Mouse (Mus musculus) MEL (cell line): ENCODE measurements around the gene Tango6. TPM values are rescaled to one million over a fixed set of nuclear protein-coding genes. Genes with fewer than 3 reads are reported as not detected.

Source experiments
- DNase-seq: peaks from one replicate; pipeline ENCODE4 v3.0.0; 2011; ENCODE audit warnings: low read depth, low spot score
- H3K27ac ChIP-seq: 2 replicates; pipeline ENCODE4 v1.5.1; 2012; ENCODE audit warnings: low read depth, mild to moderate bottlenecking, control low read depth, low read length, moderate library complexity; ENCODE audit not compliant: control insufficient read depth
- H3K27me3 ChIP-seq, 2 experiments: fragments of 150-350 bp in 1 of 2; sonication (generic) in 1 of 2; 2 replicates each; pipeline ENCODE4 v1.6.1; 2012; ENCODE audit warnings: low read length in 2 of 2, mild to moderate bottlenecking in 2 of 2, improper control_type of control experiment in 1 of 2, moderate library complexity in 1 of 2; ENCODE audit not compliant: insufficient read depth in 2 of 2, control insufficient read depth in 1 of 2
- H3K36me3 ChIP-seq, 2 experiments: 2 replicates each; pipeline ENCODE4 v1.6.1; 2012 to 2014; ENCODE audit warnings: low read length in 2 of 2, improper control_type of control experiment in 1 of 2, inconsistent platforms in 1 of 2, mild to moderate bottlenecking in 1 of 2; ENCODE audit not compliant: insufficient read depth in 2 of 2, control insufficient read depth in 1 of 2
- H3K4me1 ChIP-seq, 2 experiments: fragments of 150-350 bp in 1 of 2; sonication (generic) in 1 of 2; 2 replicates each; pipeline ENCODE4 v1.6.1; 2012; ENCODE audit warnings: low read length in 2 of 2, improper control_type of control experiment in 1 of 2, mild to moderate bottlenecking in 1 of 2; ENCODE audit not compliant: insufficient read depth in 2 of 2, control insufficient read depth in 1 of 2
- H3K4me3 ChIP-seq, 2 experiments: fragments of 150-350 bp in 1 of 2; sonication (generic) in 1 of 2; 2 replicates each; pipeline ENCODE4 v1.5.1; 2012; ENCODE audit warnings: low read depth in 2 of 2, low read length in 2 of 2, mild to moderate bottlenecking in 2 of 2, moderate library complexity in 2 of 2, control low read depth in 1 of 2, improper control_type of control experiment in 1 of 2; ENCODE audit not compliant: control insufficient read depth in 1 of 2, insufficient read depth in 1 of 2
- H3K79me2 ChIP-seq: 2 replicates; pipeline ENCODE4 v1.6.1; 2012; ENCODE audit warnings: mild to moderate bottlenecking, low read length, moderate library complexity; ENCODE audit not compliant: control insufficient read depth, poor library complexity, insufficient read depth
- H3K9ac ChIP-seq: 2 replicates; pipeline ENCODE4 v1.6.1; 2012; ENCODE audit warnings: low read depth, mild to moderate bottlenecking, control low read depth, low read length, moderate library complexity; ENCODE audit not compliant: control insufficient read depth, poor library complexity, severe bottlenecking
- H3K9me3 ChIP-seq: fragments of 150-350 bp; sonication (generic); replicated peaks from 2 replicates; pipeline ENCODE4 v1.6.1; 2012; ENCODE audit warnings: mild to moderate bottlenecking, low read length, improper control_type of control experiment, moderate library complexity; ENCODE audit not compliant: insufficient read depth
- BHLHE40 ChIP-seq: IDR thresholded peaks from 2 replicates; pipeline ENCODE4 v1.6.1; 2012; ENCODE audit warnings: low read depth, mild to moderate bottlenecking, inconsistent platforms, low read length, improper control_type of control experiment, borderline replicate concordance
- CHD1 ChIP-seq: IDR thresholded peaks from 2 replicates; pipeline ENCODE4 v1.6.1; 2012; ENCODE audit warnings: low read depth, mild to moderate bottlenecking, inconsistent platforms, low read length, improper control_type of control experiment
- CTCF ChIP-seq, 3 experiments: IDR thresholded peaks in 2 of 3; conservative IDR thresholded peaks in 1 of 3; 2 replicates each; pipeline ENCODE4 v1.5.1; 2011 to 2012; ENCODE audit warnings: low read length in 3 of 3, low read depth in 2 of 3, mild to moderate bottlenecking in 2 of 3, improper control_type of control experiment in 1 of 3, inconsistent platforms in 1 of 3, mixed read lengths in 1 of 3, moderate library complexity in 1 of 3; ENCODE audit not compliant: control insufficient read depth in 1 of 3, insufficient read depth in 1 of 3, poor library complexity in 1 of 3, severe bottlenecking in 1 of 3
- E2F4 ChIP-seq: IDR thresholded peaks from 2 replicates; pipeline ENCODE4 v1.6.1; 2011; ENCODE audit warnings: low read depth, low read length, improper control_type of control experiment, borderline replicate concordance
- ELF1 ChIP-seq: IDR thresholded peaks from 2 replicates; pipeline ENCODE4 v1.6.1; 2014; ENCODE audit warnings: low read depth, mild to moderate bottlenecking, inconsistent platforms, low read length, improper control_type of control experiment, moderate library complexity
- EP300 ChIP-seq, 2 experiments: IDR thresholded peaks; 2 replicates each; pipeline ENCODE4 v1.6.1; 2011; ENCODE audit warnings: improper control_type of control experiment in 2 of 2, low read length in 2 of 2, low read depth in 1 of 2, mild to moderate bottlenecking in 1 of 2
- ETS1 ChIP-seq: IDR thresholded peaks from 2 replicates; pipeline ENCODE4 v1.6.1; 2012; ENCODE audit warnings: low read depth, mild to moderate bottlenecking, inconsistent platforms, low read length, improper control_type of control experiment, moderate library complexity
- GABPA ChIP-seq: IDR thresholded peaks from 2 replicates; pipeline ENCODE4 v1.6.1; 2012; ENCODE audit warnings: low read depth, mild to moderate bottlenecking, inconsistent platforms, low read length, improper control_type of control experiment, moderate library complexity
- HCFC1 ChIP-seq: IDR thresholded peaks from 2 replicates; pipeline ENCODE4 v1.6.1; 2012; ENCODE audit warnings: low read depth, mild to moderate bottlenecking, inconsistent platforms, low read length, improper control_type of control experiment, moderate library complexity
- JUND ChIP-seq: IDR thresholded peaks from 2 replicates; pipeline ENCODE4 v1.6.1; 2011; ENCODE audit warnings: low read depth, mild to moderate bottlenecking, improper control_type of control experiment, low read length
- KAT2A ChIP-seq: conservative IDR thresholded peaks from 2 replicates; pipeline ENCODE4 v1.6.1; 2012; ENCODE audit warnings: low read depth, low read length, improper control_type of control experiment, inconsistent platforms
- MAFK ChIP-seq: IDR thresholded peaks from 2 replicates; pipeline ENCODE4 v1.6.1; 2011; ENCODE audit warnings: low read depth, mild to moderate bottlenecking, low read length, improper control_type of control experiment, borderline replicate concordance
- MAX ChIP-seq: IDR thresholded peaks from 2 replicates; pipeline ENCODE4 v1.6.1; 2011; ENCODE audit warnings: low read length, improper control_type of control experiment
- MAZ ChIP-seq: IDR thresholded peaks from 2 replicates; pipeline ENCODE4 v1.6.1; 2012; ENCODE audit warnings: low read depth, mild to moderate bottlenecking, inconsistent platforms, low read length, improper control_type of control experiment
- MEF2A ChIP-seq: IDR thresholded peaks from 2 replicates; pipeline ENCODE4 v1.6.1; 2014; ENCODE audit warnings: low read depth, mild to moderate bottlenecking, inconsistent platforms, low read length, improper control_type of control experiment; ENCODE audit not compliant: poor library complexity, insufficient replicate concordance, severe bottlenecking; ENCODE audit errors: extremely low read depth
- MXI1 ChIP-seq: IDR thresholded peaks from 2 replicates; pipeline ENCODE4 v1.6.1; 2011; ENCODE audit warnings: mild to moderate bottlenecking, low read depth, low read length, improper control_type of control experiment
- MYB ChIP-seq: IDR thresholded peaks from 2 replicates; pipeline ENCODE4 v1.6.1; 2011; ENCODE audit warnings: mild to moderate bottlenecking, low read depth, low read length, improper control_type of control experiment
- NELFE ChIP-seq: IDR thresholded peaks from 2 replicates; pipeline ENCODE4 v1.6.1; 2011; ENCODE audit warnings: low read depth, low read length, improper control_type of control experiment
- NRF1 ChIP-seq: IDR thresholded peaks from 2 replicates; pipeline ENCODE4 v1.6.1; 2014; ENCODE audit warnings: low read depth, mild to moderate bottlenecking, inconsistent platforms, low read length, improper control_type of control experiment, moderate library complexity; ENCODE audit not compliant: poor library complexity, insufficient read depth, severe bottlenecking
- POLR2A ChIP-seq, 2 experiments: IDR thresholded peaks; 2 replicates each; pipeline ENCODE4 v1.6.1; 2011 to 2012; ENCODE audit warnings: low read length in 2 of 2, mild to moderate bottlenecking in 2 of 2, control low read depth in 1 of 2, improper control_type of control experiment in 1 of 2, low read depth in 1 of 2, moderate library complexity in 1 of 2; ENCODE audit not compliant: control insufficient read depth in 1 of 2, insufficient read depth in 1 of 2, poor library complexity in 1 of 2
- POLR2AphosphoS2 ChIP-seq: IDR thresholded peaks from 2 replicates; pipeline ENCODE4 v1.6.1; 2011; ENCODE audit warnings: low read length, improper control_type of control experiment
- RAD21 ChIP-seq: IDR thresholded peaks from 2 replicates; pipeline ENCODE4 v1.6.1; 2011; ENCODE audit warnings: mild to moderate bottlenecking, low read depth, low read length, improper control_type of control experiment
- RCOR1 ChIP-seq: IDR thresholded peaks from 2 replicates; pipeline ENCODE4 v1.6.1; 2012; ENCODE audit warnings: low read depth, mild to moderate bottlenecking, inconsistent platforms, low read length, improper control_type of control experiment
- SMC3 ChIP-seq: IDR thresholded peaks from 2 replicates; pipeline ENCODE4 v1.6.1; 2011; ENCODE audit warnings: low read depth, low read length, improper control_type of control experiment
- TAL1 ChIP-seq: IDR thresholded peaks from 2 replicates; pipeline ENCODE4 v1.6.1; 2012; ENCODE audit warnings: mild to moderate bottlenecking, inconsistent platforms, low read length, moderate library complexity, mixed read lengths
- TCF12 ChIP-seq: IDR thresholded peaks from 2 replicates; pipeline ENCODE4 v1.6.1; 2014; ENCODE audit warnings: low read depth, mild to moderate bottlenecking, inconsistent platforms, low read length, improper control_type of control experiment, moderate library complexity
- UBTF ChIP-seq: IDR thresholded peaks from 2 replicates; pipeline ENCODE4 v1.6.1; 2012; ENCODE audit warnings: low read depth, mild to moderate bottlenecking, inconsistent platforms, low read length, improper control_type of control experiment, moderate library complexity, borderline replicate concordance; ENCODE audit not compliant: insufficient read depth
- USF1 ChIP-seq: IDR thresholded peaks from 2 replicates; pipeline ENCODE4 v1.6.1; 2014; ENCODE audit warnings: low read depth, mild to moderate bottlenecking, inconsistent platforms, low read length, improper control_type of control experiment, moderate library complexity
- ZC3H11A ChIP-seq: IDR thresholded peaks from 2 replicates; pipeline ENCODE4 v1.6.1; 2012; ENCODE audit warnings: low read depth, mild to moderate bottlenecking, inconsistent platforms, low read length, improper control_type of control experiment
- ZKSCAN1 ChIP-seq: IDR thresholded peaks from 2 replicates; pipeline ENCODE4 v1.6.1; 2012; ENCODE audit warnings: low read depth, mild to moderate bottlenecking, inconsistent platforms, low read length, improper control_type of control experiment, moderate library complexity
- ZMIZ1 ChIP-seq: IDR thresholded peaks from 2 replicates; pipeline ENCODE4 v1.6.1; 2012; ENCODE audit warnings: low read depth, mild to moderate bottlenecking, inconsistent platforms, low read length, improper control_type of control experiment, moderate library complexity
- polyA plus RNA-seq, 2 experiments: library from polyadenylated mRNA; stranded (reverse) in 1 of 2; unstranded in 1 of 2; fragments of >175 nt in 1 of 2; fragments of >200 nt in 1 of 2; gene quantifications; 2 replicates each; pipeline versions ENCODE4 v1.2.1 to v1.2.4; 2012; ENCODE audit warnings: low replicate concordance in 2 of 2, low read depth in 1 of 2; ENCODE audit not compliant: insufficient read length in 2 of 2, insufficient read depth in 1 of 2, missing spikeins in 1 of 2
- total RNA-seq: library from RNA; depleted of rRNA; stranded (reverse); fragments of 300-350 nt; gene quantifications from 2 replicates; pipeline ENCODE4 v1.2.3, GENCODE M21; 2012

Tango6 gene
- total and polyA plus RNA-seq, 3 experiments: 3.0 to 6.1 TPM; not detected in 1

DNA sequence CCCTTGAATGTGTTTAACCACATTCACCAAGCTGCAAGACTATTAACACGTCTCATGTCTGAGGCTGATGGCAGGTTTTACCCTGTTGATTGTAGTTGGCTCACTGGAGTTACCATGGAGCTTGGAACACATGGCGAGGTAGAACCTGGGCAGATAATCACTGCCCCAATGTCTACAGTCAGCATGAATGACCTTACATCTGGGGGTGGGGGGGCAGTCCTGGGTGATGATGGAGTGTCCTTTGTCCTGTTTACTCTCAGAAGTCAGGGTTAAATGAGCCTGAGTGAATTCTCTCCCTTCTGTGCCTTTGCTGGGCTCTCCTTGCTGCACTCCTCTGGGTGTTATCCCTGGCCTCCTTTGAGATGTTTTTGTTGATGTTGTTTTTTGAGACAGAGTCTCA is 40.7 kb upstream of the Tango6 start:
- DNase-seq: no peak
- no peak overlapping the region for H3K27ac ChIP-seq
- peaks cover 4 to 6% of the 10 kb centered on the region in 2 experiments for H3K4me1 ChIP-seq

DNA sequence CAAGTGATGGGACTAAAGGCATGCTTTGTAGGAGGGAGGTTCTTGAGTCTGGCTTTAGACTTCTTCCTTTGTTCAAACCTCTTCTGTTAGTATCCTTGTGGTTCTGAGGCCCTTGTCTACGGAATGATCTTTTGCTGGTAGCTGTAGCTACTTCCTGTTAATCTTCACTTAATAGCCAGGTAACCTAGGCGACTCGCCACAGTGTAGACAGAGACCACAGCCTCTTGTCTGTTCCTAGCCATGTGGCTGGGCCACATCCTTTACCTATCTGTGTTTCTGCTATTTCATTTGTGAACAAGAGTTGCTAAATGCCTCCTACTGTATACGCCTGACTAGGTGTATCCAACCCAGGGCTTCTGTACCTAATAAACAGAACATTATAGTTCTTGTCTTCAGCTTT is 39.8 kb upstream of the Tango6 start:
- no peaks in the 10 kb centered on the region for H3K9me3 ChIP-seq
- H3K4me1 ChIP-seq: peaks cover 4 to 6% of the 10 kb centered on the region in 2 experiments
- no peak overlapping the region for H3K4me3 ChIP-seq
- H3K9ac ChIP-seq: no peak overlapping the region
- no peaks in the 10 kb centered on the region for H3K79me2 ChIP-seq
- H3K27ac ChIP-seq: peak overlapping the region; percentile 15; the same call in 1 of the 2 replicates
- H3K36me3 ChIP-seq: peaks cover 0 to 2% of the 10 kb centered on the region in 2 experiments; a peak in 1 of 4 replicates
- peak; percentile 72 for DNase-seq
- H3K27me3 ChIP-seq: no peaks in the 10 kb centered on the region
- no peak for TF ChIP-seq JUND
- no peak for TF ChIP-seq CTCF (IDR thresholded peaks at IDR 0.05 in 2 of 3, conservative IDR thresholded peaks at IDR 0.05 in 1 of 3; ENCODE audit: control insufficient read depth in 1 of 3, insufficient read depth in 1 of 3, low read depth in 2 of 3, low read length in 3 of 3, poor library complexity in 1 of 3, severe bottlenecking in 1 of 3)
- no peak for TF ChIP-seq ZMIZ1
- no peak for TF ChIP-seq ETS1
- TF ChIP-seq CHD1: no peak
- TF ChIP-seq SMC3: no peak
- peak; percentile 34; the same call in 1 of the 2 replicates for TF ChIP-seq ELF1
- no peak for TF ChIP-seq MAZ
- TF ChIP-seq TCF12: 0 out of 2 replicates have a peak, but pooled peaks have one; percentile 16
- no peak for TF ChIP-seq GABPA
- TF ChIP-seq MXI1: peak; percentile 70
- TF ChIP-seq POLR2A (IDR thresholded peaks at IDR 0.05; ENCODE audit: control insufficient read depth in 1 of 2, insufficient read depth in 1 of 2, low read depth in 1 of 2, low read length in 2 of 2, poor library complexity in 1 of 2): no peak
- no peak for TF ChIP-seq MAFK
- no peak for TF ChIP-seq MEF2A
- no peak for TF ChIP-seq UBTF
- no peak for TF ChIP-seq NRF1
- no peak for TF ChIP-seq ZKSCAN1
- TF ChIP-seq USF1: no peak
- no peak for TF ChIP-seq HCFC1
- no peak for TF ChIP-seq MAX
- TF ChIP-seq EP300 (IDR thresholded peaks at IDR 0.05; ENCODE audit: low read depth in 1 of 2, low read length in 2 of 2): peak in 1 of 2 experiments; percentile 40; a peak in 2 of 4 replicates
- TF ChIP-seq KAT2A: no peak
- TF ChIP-seq E2F4: no peak
- no peak for TF ChIP-seq RCOR1
- TF ChIP-seq ZC3H11A: no peak
- TF ChIP-seq TAL1: no peak

More for the DNA sequence above, 40.7 kb upstream of the Tango6 start:
- no peak for TF ChIP-seq MYB
- no peak for TF ChIP-seq HCFC1
- no peak for TF ChIP-seq ZKSCAN1
- TF ChIP-seq UBTF: no peak
- TF ChIP-seq TCF12: no peak
- no peak for TF ChIP-seq KAT2A
- TF ChIP-seq NELFE: no peak
- no peak for TF ChIP-seq NRF1
- TF ChIP-seq ELF1: no peak
- no peak for TF ChIP-seq MXI1
- TF ChIP-seq BHLHE40: no peak
- TF ChIP-seq E2F4: no peak
- no peak for TF ChIP-seq RCOR1
- TF ChIP-seq RAD21: no peak
- no peak for TF ChIP-seq POLR2AphosphoS2
- H3K79me2 ChIP-seq: no peaks in the 10 kb centered on the region
- no peaks in the 10 kb centered on the region for H3K27me3 ChIP-seq
- no peaks in the 10 kb centered on the region for H3K9me3 ChIP-seq
- no peak overlapping the region for H3K9ac ChIP-seq
- no peak overlapping the region for H3K4me3 ChIP-seq
- H3K36me3 ChIP-seq: peaks cover 0 to 2% of the 10 kb centered on the region in 2 experiments; a peak in 1 of 4 replicates
